Mouse (Mus musculus): ENCODE results near the gene Elovl5. TPM values are rescaled to one million over a fixed set of nuclear protein-coding genes. Genes with fewer than 3 reads are reported as not detected.
A peak's percentile ranks its signal among the peaks of the same experiment; 100 is the strongest.

Elovl5 gene
- polyA plus RNA-seq, 1 experiment, result 88.7 TPM

DNA sequence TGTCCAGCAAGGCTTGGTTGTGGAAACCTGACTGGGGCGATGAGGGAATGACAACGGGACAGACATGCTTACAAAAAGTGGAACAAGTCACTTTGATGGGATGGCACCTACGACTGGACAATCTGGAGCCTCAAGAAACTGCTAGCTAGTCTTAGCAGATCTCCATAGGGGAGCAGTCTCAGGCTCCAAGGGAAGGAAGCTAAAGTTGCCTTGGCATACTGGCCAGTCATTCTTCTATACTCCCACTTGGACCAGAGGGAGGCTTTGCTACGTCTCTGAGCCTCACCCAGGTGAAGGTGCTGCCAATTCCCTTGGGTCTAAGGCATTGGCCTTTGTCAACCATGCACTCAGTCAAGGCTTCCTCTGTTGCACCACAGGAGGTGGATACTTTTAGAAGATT lies 2.5 kb upstream of the Elovl5 start:
- H3K4me1 ChIP-seq (ENCODE audit: control insufficient read depth, insufficient read depth, low read length), result peaks cover 3% of the 10 kb centered on the region; the same call in 1 of the 2 replicates
- H3K27ac ChIP-seq (ENCODE audit: insufficient read depth, low read length), result no peak overlapping the region
- TF ChIP-seq CTCF (IDR thresholded peaks at IDR 0.05; ENCODE audit: extremely low read depth, insufficient read depth, low read length), result no peak
- no peak for TF ChIP-seq POLR2A (IDR thresholded peaks at IDR 0.05; ENCODE audit: extremely low read depth, insufficient read depth, low read length)
- H3K4me3 ChIP-seq (ENCODE audit: insufficient read depth, low read length), result no peak overlapping the region

DNA sequence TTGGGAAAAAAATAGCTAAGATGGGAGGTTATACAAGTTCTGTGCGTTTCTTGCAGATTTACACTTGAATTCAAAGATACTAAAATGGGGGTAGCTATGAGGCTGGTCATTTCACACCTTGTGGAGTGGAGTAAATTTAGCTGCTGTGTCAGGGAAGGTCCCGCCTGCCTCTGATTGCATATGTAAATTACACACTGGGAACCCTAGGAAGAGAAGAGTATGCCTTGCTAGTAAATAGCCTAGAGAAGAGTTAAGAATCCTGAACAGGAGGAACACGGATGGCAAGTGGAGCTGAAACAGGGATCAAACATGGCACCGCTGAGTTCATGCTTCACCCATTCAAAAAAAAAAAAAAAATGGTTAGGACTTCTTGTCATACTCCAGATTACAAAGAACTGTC lies 1.4 kb upstream of the Elovl5 start:
- TF ChIP-seq CTCF (IDR thresholded peaks at IDR 0.05; ENCODE audit: extremely low read depth, insufficient read depth, low read length), result no peak
- no peak for TF ChIP-seq POLR2A (IDR thresholded peaks at IDR 0.05; ENCODE audit: extremely low read depth, insufficient read depth, low read length)
- no peak overlapping the region for H3K27ac ChIP-seq (ENCODE audit: insufficient read depth, low read length)
- peaks cover 2% of the 10 kb centered on the region; the same call in 1 of the 2 replicates for H3K4me1 ChIP-seq (ENCODE audit: control insufficient read depth, insufficient read depth, low read length)
- no peak overlapping the region for H3K4me3 ChIP-seq (ENCODE audit: insufficient read depth, low read length)

DNA sequence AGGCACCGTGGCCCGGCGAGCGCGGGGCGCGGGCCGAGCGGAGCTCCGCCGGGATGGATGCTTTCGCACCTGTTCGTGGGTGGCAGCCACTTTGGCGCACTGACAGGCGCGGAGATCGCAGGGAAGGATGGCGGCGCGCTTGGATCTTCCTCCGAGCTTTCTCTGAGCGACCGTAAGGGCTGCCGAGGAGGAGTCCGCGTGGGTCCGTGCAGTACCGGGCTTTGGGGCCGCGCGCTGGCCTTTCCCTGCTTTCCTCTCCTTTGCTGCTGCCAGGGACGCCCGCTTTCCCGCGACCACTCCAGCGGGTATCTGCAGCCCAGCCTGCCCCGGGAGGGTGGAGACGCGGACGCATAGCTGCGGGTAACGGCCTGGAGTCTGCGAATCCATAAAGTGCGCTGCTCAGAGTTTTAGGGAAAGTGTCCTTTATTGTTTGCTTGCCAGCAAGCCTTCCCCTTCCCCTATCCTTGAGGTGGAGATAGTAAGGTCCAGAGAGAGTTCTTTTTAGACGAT lies 513 bp downstream of the Elovl5 start:
- no peak for TF ChIP-seq CTCF (IDR thresholded peaks at IDR 0.05; ENCODE audit: extremely low read depth, insufficient read depth, low read length)
- no peak for TF ChIP-seq POLR2A (IDR thresholded peaks at IDR 0.05; ENCODE audit: extremely low read depth, insufficient read depth, low read length)
- peak overlapping the region; percentile 63 for H3K4me3 ChIP-seq (ENCODE audit: insufficient read depth, low read length)
- H3K4me1 ChIP-seq (ENCODE audit: control insufficient read depth, insufficient read depth, low read length), result peaks cover 4% of the 10 kb centered on the region; the same call in 1 of the 2 replicates
- peak overlapping the region; percentile 50 for H3K27ac ChIP-seq (ENCODE audit: insufficient read depth, low read length)

DNA sequence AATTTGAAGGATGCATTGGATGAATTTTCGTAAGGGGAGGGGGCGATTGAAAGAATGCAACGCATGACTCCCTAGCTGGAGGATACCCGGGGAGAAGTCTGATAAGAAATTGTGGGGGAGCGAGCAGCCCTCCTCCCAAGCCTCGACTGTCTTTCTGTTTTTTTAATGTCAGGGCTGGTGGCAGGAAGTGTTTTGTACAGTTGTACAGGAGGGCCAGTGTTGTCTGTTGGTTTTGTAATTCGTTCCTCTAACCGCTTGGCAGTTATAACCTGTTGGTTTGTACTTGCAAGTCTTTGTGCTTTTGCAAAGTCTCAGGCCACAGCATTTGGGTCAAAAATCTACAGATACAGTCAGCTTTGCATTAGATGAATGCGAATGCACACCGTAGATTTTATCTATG lies 1.0 kb downstream of the Elovl5 start:
- Histone ChIP-seq H3K4me1 (ENCODE audit: control insufficient read depth, insufficient read depth, low read length) (peaks cover 4% of the 10 kb centered on the region; the same call in 1 of the 2 replicates), H3K27ac (ENCODE audit: insufficient read depth, low read length) (peak overlapping the region; percentile 50; the same call in 1 of the 2 replicates), H3K4me3 (ENCODE audit: insufficient read depth, low read length) (peak overlapping the region; percentile 63)
- no peak for TF ChIP-seq POLR2A (IDR thresholded peaks at IDR 0.05; ENCODE audit: extremely low read depth, insufficient read depth, low read length)
- no peak for TF ChIP-seq CTCF (IDR thresholded peaks at IDR 0.05; ENCODE audit: extremely low read depth, insufficient read depth, low read length)

GRCm38 (mm10) chr9:77918961-77919670 lies 2.0 kb downstream of the Elovl5 start:
- TF ChIP-seq POLR2A (IDR thresholded peaks at IDR 0.05; ENCODE audit: extremely low read depth, insufficient read depth, low read length), result no peak
- no peak for TF ChIP-seq CTCF (IDR thresholded peaks at IDR 0.05; ENCODE audit: extremely low read depth, insufficient read depth, low read length)
- peaks cover 4% of the 10 kb centered on the region; the same call in 1 of the 2 replicates for H3K4me1 ChIP-seq (ENCODE audit: control insufficient read depth, insufficient read depth, low read length)
- no peak overlapping the region for H3K27ac ChIP-seq (ENCODE audit: insufficient read depth, low read length)
- H3K4me3 ChIP-seq (ENCODE audit: insufficient read depth, low read length), result no peak overlapping the region

- no peak overlapping the region for H3K27ac ChIP-seq (ENCODE audit: insufficient read depth, low read length)
- H3K4me3 ChIP-seq (ENCODE audit: insufficient read depth, low read length), result no peak overlapping the region
- no peak for TF ChIP-seq POLR2A (IDR thresholded peaks at IDR 0.05; ENCODE audit: extremely low read depth, insufficient read depth, low read length)
- peaks cover 6% of the 10 kb centered on the region for H3K4me1 ChIP-seq (ENCODE audit: control insufficient read depth, insufficient read depth, low read length)
Observed at GRCm38 (mm10) chr9:77920481-77920880, 3.3 kb downstream of the Elovl5 start.

- Histone ChIP-seq H3K4me3 (ENCODE audit: insufficient read depth, low read length) (peak overlapping the region; percentile 9), H3K27ac (ENCODE audit: insufficient read depth, low read length) (no peak overlapping the region), H3K4me1 (ENCODE audit: control insufficient read depth, insufficient read depth, low read length) (peaks cover 6% of the 10 kb centered on the region)
- TF ChIP-seq POLR2A (IDR thresholded peaks at IDR 0.05; ENCODE audit: extremely low read depth, insufficient read depth, low read length), result no peak
- TF ChIP-seq CTCF (IDR thresholded peaks at IDR 0.05; ENCODE audit: extremely low read depth, insufficient read depth, low read length), result no peak
Observed at GRCm38 (mm10) chr9:77921366-77922260, 4.4 kb downstream of the Elovl5 start.

DNA sequence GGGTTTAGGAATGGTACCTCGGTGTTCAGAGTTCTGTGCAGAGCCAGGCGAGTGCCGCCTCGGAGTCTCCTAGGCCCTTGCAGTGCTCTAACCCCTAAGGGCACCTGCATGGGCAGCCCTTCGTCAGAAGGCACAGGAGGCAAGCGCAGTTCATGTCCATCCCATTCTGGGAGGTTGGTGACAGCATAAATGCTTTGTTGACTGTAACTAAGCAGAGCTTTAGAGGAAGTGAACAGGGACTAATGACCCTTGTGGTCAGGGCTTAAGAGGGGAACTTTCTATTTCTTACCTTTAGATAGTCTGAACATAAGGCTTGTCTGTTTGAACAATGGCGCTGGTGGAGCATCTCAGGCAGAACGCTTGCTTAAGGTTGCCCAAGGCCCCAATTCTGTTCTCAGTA lies 6.6 kb downstream of the Elovl5 start:
- Histone ChIP-seq H3K27ac (ENCODE audit: insufficient read depth, low read length) (no peak overlapping the region), H3K4me1 (ENCODE audit: control insufficient read depth, insufficient read depth, low read length) (peaks cover 6% of the 10 kb centered on the region), H3K4me3 (ENCODE audit: insufficient read depth, low read length) (no peak overlapping the region)
- no peak for TF ChIP-seq POLR2A (IDR thresholded peaks at IDR 0.05; ENCODE audit: extremely low read depth, insufficient read depth, low read length)
- no peak for TF ChIP-seq CTCF (IDR thresholded peaks at IDR 0.05; ENCODE audit: extremely low read depth, insufficient read depth, low read length)

DNA sequence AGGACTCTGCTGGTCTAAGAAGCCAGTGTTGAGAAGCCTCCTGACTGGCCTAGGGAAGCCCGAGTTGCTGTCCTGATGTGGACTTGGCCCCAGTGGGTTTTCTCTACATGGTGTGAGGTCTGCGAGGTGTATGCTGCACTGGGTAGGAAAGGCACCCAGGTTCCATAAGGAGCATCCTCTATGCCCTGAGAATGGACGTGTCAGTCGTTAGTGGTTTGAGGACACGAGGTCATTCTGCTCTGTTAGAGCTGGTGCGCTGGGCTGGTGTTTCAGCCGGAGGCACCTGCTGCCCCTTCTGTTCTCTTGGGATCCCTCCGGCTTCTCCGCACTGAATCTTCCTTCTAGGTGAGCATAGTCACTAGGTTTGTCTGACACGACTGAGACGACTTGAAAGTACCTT lies 7.0 kb downstream of the Elovl5 start:
- Histone ChIP-seq H3K27ac (ENCODE audit: insufficient read depth, low read length) (0 out of 2 replicates have a peak overlapping the region, but pooled peaks have one; percentile 19), H3K4me1 (ENCODE audit: control insufficient read depth, insufficient read depth, low read length) (peaks cover 6% of the 10 kb centered on the region), H3K4me3 (ENCODE audit: insufficient read depth, low read length) (no peak overlapping the region)
- no peak for TF ChIP-seq CTCF (IDR thresholded peaks at IDR 0.05; ENCODE audit: extremely low read depth, insufficient read depth, low read length)
- no peak for TF ChIP-seq POLR2A (IDR thresholded peaks at IDR 0.05; ENCODE audit: extremely low read depth, insufficient read depth, low read length)

Data from cortical plate, adult 2 months (tissue).